Comparison of ENCODE assay signal across 11 mouse cellular contexts in the genomic region with DNA sequence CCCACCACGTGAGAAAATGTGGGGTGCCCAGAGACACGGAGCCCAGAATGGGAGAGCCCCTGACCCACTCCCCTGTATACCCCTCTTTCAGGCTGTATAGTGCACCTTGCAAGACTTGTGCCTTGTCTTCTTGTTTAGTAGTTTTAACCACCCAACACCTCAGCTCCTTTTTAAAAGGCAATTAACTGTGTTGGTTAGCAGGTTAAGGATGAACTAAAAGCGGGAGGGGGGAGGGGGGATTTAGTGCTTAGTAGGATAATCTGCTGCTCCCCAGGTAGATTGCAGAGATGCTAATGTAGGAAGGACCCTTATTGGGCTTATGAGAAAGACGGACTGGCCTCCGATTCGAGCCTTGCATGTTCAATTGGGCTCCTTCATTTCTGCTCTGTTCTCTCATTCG. TPM values are rescaled to one million over a fixed set of nuclear protein-coding genes. Genes with fewer than 3 reads are reported as not detected.
DNase-seq lines count a peak whose midpoint lies in the region; ATAC-seq lines count a peak whose summit lies in the region.
"Had no signal": no experiment of that assay in that cellular context is flagged by ENCODE, and none has a peak within 500 bp of the region (broad histone marks: within the 10 kb centered on the region; RNA-seq: fewer than 3 reads in every experiment).

No protein-coding gene starts in this region.

- H3K9ac ChIP-seq in kidney, embryonic 16.5 days (replicated peaks; ENCODE audit: low read length) = no peak overlapping the region
- H3K9ac ChIP-seq in forebrain, embryonic 11.5 days (ENCODE audit: low read length) = no peak overlapping the region
- H3K9ac ChIP-seq: liver, embryonic 15.5 days had no signal

- H3K27me3 ChIP-seq in kidney, embryonic 16.5 days (ENCODE audit: insufficient read depth, low read length) = peaks cover 32% of the 10 kb centered on the region
- H3K27me3 ChIP-seq in forebrain, embryonic 11.5 days (ENCODE audit: control insufficient read depth, insufficient read depth, low read length) = peaks cover 13% of the 10 kb centered on the region
- peaks cover 51% of the 10 kb centered on the region for H3K27me3 ChIP-seq in limb, embryonic 10.5 days (ENCODE audit: low read depth, poor library complexity, severe bottlenecking)

- 0 out of 2 replicates have a peak, but pooled peaks cover 3% of the 10 kb centered on the region for H3K4me1 ChIP-seq in kidney, embryonic 16.5 days (ENCODE audit: insufficient read depth, low read length)
- no peaks in the 10 kb centered on the region for H3K4me1 ChIP-seq in forebrain, embryonic 11.5 days (replicated peaks; ENCODE audit: control insufficient read depth, insufficient read depth, low read length)
- 0 out of 2 replicates have a peak, but pooled peaks cover 6% of the 10 kb centered on the region for H3K4me1 ChIP-seq in limb, embryonic 10.5 days
- H3K4me1 ChIP-seq: liver, embryonic 15.5 days had no signal

- peak overlapping the region; percentile 46 for H3K4me3 ChIP-seq in kidney, embryonic 16.5 days (ENCODE audit: low read length)
- H3K4me3 ChIP-seq in forebrain, embryonic 11.5 days (ENCODE audit: low read depth, low read length) = peak overlapping the region; percentile 35; the same call in 1 of the 2 replicates
- H3K4me3 ChIP-seq in limb, embryonic 10.5 days = 0 out of 2 replicates have a peak overlapping the region, but pooled peaks have one; percentile 42
- H3K4me3 ChIP-seq: liver, embryonic 15.5 days had no signal

- 9% methylated on average over 7 of the region's 7 CpGs for WGBS in kidney, embryonic 16.5 days
- 3% methylated on average over 7 of the region's 7 CpGs for WGBS in forebrain, embryonic 11.5 days
- WGBS in limb, embryonic 10.5 days = 6% methylated on average over 7 of the region's 7 CpGs

- ATAC-seq in kidney, embryonic 16.5 days (ENCODE audit: low FRiP score, low TSS enrichment) = no peak
- ATAC-seq in forebrain, embryonic 11.5 days (replicated peaks; ENCODE audit: low FRiP score) = no peak
- no peak for ATAC-seq in erythroblast, adult 5-6 weeks (replicated peaks; ENCODE audit: low FRiP score, poor library complexity, severe bottlenecking)

- no peaks in the 10 kb centered on the region for H3K9me3 ChIP-seq in kidney, embryonic 16.5 days (ENCODE audit: low read length)
- H3K9me3 ChIP-seq in forebrain, embryonic 11.5 days (ENCODE audit: control insufficient read depth, low read length) = no peaks in the 10 kb centered on the region
- H3K9me3 ChIP-seq in limb, embryonic 10.5 days (replicated peaks) = no peaks in the 10 kb centered on the region
- H3K9me3 ChIP-seq: G1E; liver, embryonic 15.5 days had no signal

- no peak for DNase-seq in kidney, postnatal 10 days
- no peak for DNase-seq in forebrain, embryonic 11.5 days (ENCODE audit: low spot score)
- DNase-seq in limb, embryonic 10.5 days (ENCODE audit: low spot score) = no peak
- peak; percentile 22 for DNase-seq in retina, embryonic 14.5 days (ENCODE audit: low spot score)
- DNase-seq in left cerebral cortex, adult 18-20 months (ENCODE audit: low spot score in 2 of 2) = no peak
- DNase-seq: gastrocnemius, postnatal 25 days; thymus, postnatal 4 days had no signal

- H3K27ac ChIP-seq in kidney, embryonic 16.5 days (ENCODE audit: low read length) = no peak overlapping the region
- H3K27ac ChIP-seq in forebrain, embryonic 11.5 days (ENCODE audit: low read depth, low read length) = no peak overlapping the region
- no peak overlapping the region for H3K27ac ChIP-seq in limb, embryonic 10.5 days
- H3K27ac ChIP-seq: liver, embryonic 15.5 days had no signal

- peak overlapping the region; percentile 73 for H3K4me2 ChIP-seq in kidney, embryonic 16.5 days (replicated peaks; ENCODE audit: low read depth, low read length)
- peak overlapping the region; percentile 62; the same call in 1 of the 2 replicates for H3K4me2 ChIP-seq in forebrain, embryonic 11.5 days (ENCODE audit: low read depth, low read length, severe bottlenecking)

- no peaks in the 10 kb centered on the region for H3K36me3 ChIP-seq in kidney, embryonic 16.5 days (ENCODE audit: insufficient read depth, low read length)
- H3K36me3 ChIP-seq in forebrain, embryonic 11.5 days (ENCODE audit: control insufficient read depth, insufficient read depth, low read length) = no peaks in the 10 kb centered on the region
- no peaks in the 10 kb centered on the region for H3K36me3 ChIP-seq in limb, embryonic 10.5 days
- H3K36me3 ChIP-seq: G1E; liver, embryonic 15.5 days had no signal

RNA-seq across cellular contexts. Expression of gene Npy1r, which starts 1.0 kb away (rescaled TPM):
- polyA plus RNA-seq in kidney, embryonic 16.5 days (2015; fragmentation: Nextera tagmentation; extraction: Ambion mirVana) = 0.68 and 1.1 TPM in 2 replicates
- polyA plus RNA-seq in forebrain, embryonic 11.5 days (2014; fragmentation: Nextera tagmentation; extraction: Ambion mirVana) = 0.73 and 1.0 TPM in 2 replicates
- polyA plus RNA-seq in limb, embryonic 10.5 days (2016; fragmentation: Nextera tagmentation; extraction: Ambion mirVana) = 0.19 and 0.20 TPM in 2 replicates
- not detected in 2 replicates for total RNA-seq in erythroblast, adult 5-6 weeks (2015; ENCODE audit: low replicate concordance)
- total RNA-seq in erythroblast, adult 5-6 weeks (2017; ENCODE audit: low replicate concordance) = not detected in 2 replicates
- total RNA-seq in left cerebral cortex, adult 18-20 months (2021) = 10 to 100 TPM; 27.9 to 29.0 TPM
- polyA plus RNA-seq: G1E; liver, embryonic 15.5 days had no signal

RNA-seq across cellular contexts. Expression of gene Npy5r, which starts 10.1 kb away (rescaled TPM):
- not detected in 2 replicates for polyA plus RNA-seq in kidney, embryonic 16.5 days (2015; fragmentation: Nextera tagmentation; extraction: Ambion mirVana)
- polyA plus RNA-seq in forebrain, embryonic 11.5 days (2014; fragmentation: Nextera tagmentation; extraction: Ambion mirVana) = 0.15 TPM in 1 of 2 replicates, not detected in the other
- not detected in 2 replicates for polyA plus RNA-seq in limb, embryonic 10.5 days (2016; fragmentation: Nextera tagmentation; extraction: Ambion mirVana)
- total RNA-seq in erythroblast, adult 5-6 weeks (2015; ENCODE audit: low replicate concordance) = not detected in 2 replicates
- not detected in 2 replicates for total RNA-seq in erythroblast, adult 5-6 weeks (2017; ENCODE audit: low replicate concordance)
- 1 to 10 TPM; 6.2 to 6.8 TPM for total RNA-seq in left cerebral cortex, adult 18-20 months (2021)
- total RNA-seq: G1E; gastrocnemius, postnatal 25 days had no signal
- polyA plus RNA-seq: G1E; liver, embryonic 15.5 days had no signal
